Mouse (Mus musculus): ENCODE results near the gene Vmn1r27. TPM values are rescaled to one million over a fixed set of nuclear protein-coding genes. Genes with fewer than 3 reads are reported as not detected.

Gene Vmn1r27
- not detected for total RNA-seq (2021)

DNA sequence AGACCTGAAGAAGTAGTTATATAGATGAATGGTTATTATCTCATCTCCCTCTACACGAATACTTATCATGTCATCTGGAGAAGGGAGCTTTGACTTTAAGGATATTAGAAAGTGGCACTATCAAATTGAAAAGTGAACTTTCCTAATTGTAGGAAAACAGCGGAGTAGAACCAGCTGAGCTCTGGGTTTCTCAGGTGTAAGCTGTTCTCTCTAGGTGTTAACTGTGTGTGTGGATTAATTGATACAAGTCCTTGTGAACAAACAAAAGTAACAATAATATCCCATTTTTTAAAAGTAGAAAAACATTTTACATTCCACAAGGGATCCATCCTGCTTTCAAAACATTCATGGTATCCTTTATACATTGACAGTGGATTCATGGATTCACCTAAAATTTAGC, at the start of gene Vmn1r27:
Vmn1r27 (minus strand) TSS at position 101 of the 400 bp plus-strand sequence.
- intact Hi-C loops (cut with DNase I) = no loop called here
- no peak for DNase-seq (ENCODE audit: extremely low spot score in 1 of 2, low spot score in 2 of 2)

GRCm38 (mm10) chr6:58261737-58262136, 43.1 kb upstream of the Vmn1r27 start, which contains the start of gene Vmn1r28:
Vmn1r28 (plus strand) TSS chr6:58262037.
- intact Hi-C loops (cut with DNase I) = no loop called here
- DNase-seq (ENCODE audit: extremely low spot score in 1 of 2, low spot score in 2 of 2) = no peak

GRCm38 (mm10) chr6:58216119-58216518, 2.5 kb downstream of the Vmn1r27 start:
- peak in 1 of 2 experiments; percentile 6 for DNase-seq (ENCODE audit: extremely low spot score in 1 of 2, low spot score in 2 of 2)
- intact Hi-C loops (cut with DNase I) = no loop called here

Other genes with a start within 250 kb of the Vmn1r27 start
- not detected for gene Vmn1r25, start 238.0 kb downstream of the Vmn1r27 start, total RNA-seq (2021)
- not detected for gene Vmn1r26, start 203.7 kb downstream of the Vmn1r27 start, total RNA-seq (2021)
- gene Vmn1r28, start 43.2 kb upstream of the Vmn1r27 start, total RNA-seq (2021) = not detected
- not detected for gene Vmn1r29, start 82.7 kb upstream of the Vmn1r27 start, total RNA-seq (2021)
- gene Vmn1r30, start 224.6 kb upstream of the Vmn1r27 start, total RNA-seq (2021) = not detected